Mouse (Mus musculus) heart, postnatal 0 days (tissue): ENCODE results near the gene Smoc2.

Source experiments
- CTCF ChIP-seq: IDR thresholded peaks from 2 replicates; pipeline ENCODE4 v1.5.1; 2016; ENCODE audit warnings: antibody characterized with exemption, control low read depth, low read depth
- EP300 ChIP-seq: IDR thresholded peaks from 2 replicates; pipeline ENCODE4 v1.6.1; 2016; ENCODE audit warnings: antibody characterized with exemption, low read depth

DNA sequence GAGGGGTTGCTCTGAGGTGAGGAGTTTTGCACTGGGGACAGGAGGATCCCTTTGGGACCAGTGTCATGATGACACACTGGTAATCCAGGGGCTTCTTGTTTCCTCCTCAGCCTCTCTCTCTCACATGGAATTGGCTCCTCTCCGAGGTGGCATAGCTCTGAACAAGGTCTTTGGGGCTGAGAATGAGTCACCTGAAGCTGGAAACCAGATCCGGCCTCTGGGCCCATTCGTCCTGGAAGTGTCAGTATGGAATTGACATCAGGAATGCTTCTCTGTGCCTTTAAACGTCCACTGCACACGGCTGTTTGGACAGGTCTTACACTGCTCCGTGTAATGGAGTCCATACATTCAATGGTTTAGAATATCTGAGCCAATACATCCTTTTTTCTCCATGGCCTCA lies 42.2 kb upstream of the Smoc2 start:
- TF ChIP-seq CTCF (no peak), EP300 (no peak)
